Mouse (Mus musculus) urinary bladder, adult 2 months (tissue): ENCODE results near the gene Rps8. TPM values are rescaled to one million over a fixed set of nuclear protein-coding genes. Genes with fewer than 3 reads are reported as not detected.

Source experiments
- DNase-seq: peaks from one replicate; pipeline ENCODE4 v3.0.0; 2022; ENCODE audit warnings: low spot score
- polyA plus RNA-seq: library from polyadenylated mRNA; depleted of rRNA; stranded (reverse); fragments of >200 nt; gene quantifications from 2 replicates; pipeline ENCODE4 v1.2.3, GENCODE M21; 2012

The Rps8 gene
- polyA plus RNA-seq, 1 experiment, result 1,373 TPM

DNA sequence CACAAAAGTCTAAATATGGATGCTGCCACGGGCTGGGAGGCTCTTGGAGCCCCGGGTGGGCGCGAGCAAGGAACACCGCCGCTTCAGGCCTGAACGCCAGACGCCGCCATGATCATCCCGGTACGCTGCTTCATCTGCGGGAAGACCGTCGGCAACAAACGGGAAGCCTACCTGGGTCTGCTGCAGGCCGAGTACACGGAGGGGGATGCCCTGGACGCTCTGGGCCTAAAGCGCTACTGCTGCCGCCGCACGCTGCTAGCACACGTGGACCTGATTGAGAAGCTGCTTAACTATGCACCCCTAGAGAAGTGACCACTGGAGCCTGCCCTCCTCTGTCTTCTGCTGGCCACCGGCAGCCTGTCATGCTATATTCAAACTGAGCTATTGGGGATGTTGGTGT, 7.2 kb downstream of the Rps8 start:
- no peak for DNase-seq

GRCm38 (mm10) chr4:117148047-117148713, 7.9 kb downstream of the Rps8 start:
- no peak for DNase-seq

DNA sequence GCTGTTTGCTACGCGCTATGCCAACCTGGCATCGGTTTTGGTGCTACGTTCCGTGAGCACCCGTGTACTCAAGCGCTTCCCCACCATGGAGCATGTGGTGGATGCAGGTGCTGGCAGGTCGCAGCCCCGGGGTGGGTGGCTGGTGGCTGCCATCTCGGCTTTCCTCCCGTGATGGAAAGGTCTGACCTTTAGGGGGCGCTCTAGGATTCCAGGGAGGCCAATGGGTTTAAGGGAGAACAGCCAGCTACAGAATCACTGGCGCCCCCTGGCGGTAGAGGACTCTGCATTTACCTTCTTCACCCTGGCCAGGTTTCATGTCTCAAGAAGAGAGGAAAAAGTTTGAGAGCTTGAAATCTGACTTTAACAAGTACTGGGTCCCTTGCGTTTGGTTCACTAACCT, 9.9 kb downstream of the Rps8 start:
- peak; percentile 84 for DNase-seq

- DNase-seq, result no peak
Measured at GRCm38 (mm10) chr4:117145248-117145647, 10.8 kb downstream of the Rps8 start.

DNA sequence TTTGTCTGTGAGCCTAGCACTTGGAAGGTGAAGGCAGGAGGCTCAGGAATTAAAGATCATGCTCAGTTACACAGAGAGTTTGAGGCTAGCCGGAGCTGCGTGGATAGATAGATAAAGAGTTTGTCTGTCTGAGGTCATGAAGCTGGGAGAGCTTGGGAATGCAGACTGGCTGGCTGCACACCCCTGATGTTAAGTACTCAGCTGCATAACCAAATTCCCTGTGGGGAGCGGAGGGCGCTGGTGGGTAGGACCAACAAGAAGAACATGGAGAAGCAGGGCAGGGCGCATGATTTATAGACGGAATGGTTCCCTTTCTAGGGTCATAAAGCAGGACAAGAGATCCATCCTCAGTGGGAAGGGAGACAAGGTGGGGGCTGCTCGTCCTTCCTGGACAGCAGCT, 13.0 kb downstream of the Rps8 start:
- DNase-seq, result no peak

- DNase-seq, result no peak
Measured at GRCm38 (mm10) chr4:117140613-117141012, 15.4 kb downstream of the Rps8 start.

- DNase-seq, result no peak
Measured at GRCm38 (mm10) chr4:117139217-117139612, 16.8 kb downstream of the Rps8 start.

GRCm38 (mm10) chr4:117138295-117139216, 17.5 kb downstream of the Rps8 start:
- DNase-seq, result no peak

- no peak for DNase-seq
Measured at GRCm38 (mm10) chr4:117136034-117136433, 20.0 kb downstream of the Rps8 start.

DNA sequence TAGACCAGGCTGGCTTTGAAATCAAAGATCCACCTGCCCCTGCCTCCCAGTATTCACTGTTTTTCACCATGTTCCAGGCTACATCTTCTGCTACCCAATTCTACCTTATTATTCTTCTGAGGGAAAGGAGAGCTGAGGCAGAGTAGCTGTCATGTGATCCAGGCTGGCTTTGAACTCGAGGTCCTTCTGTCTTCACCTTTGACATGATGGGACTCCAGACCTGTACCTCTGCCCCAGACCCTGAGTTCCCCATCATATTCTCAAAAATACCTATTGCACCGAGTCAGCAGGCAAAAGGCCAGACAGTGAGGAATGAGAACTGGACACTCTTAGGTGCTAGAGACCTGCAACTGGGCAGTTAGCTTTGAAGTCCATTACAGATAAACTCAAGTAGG, 21.4 kb downstream of the Rps8 start:
- DNase-seq, result no peak

- peak; percentile 90 for DNase-seq
Measured at GRCm38 (mm10) chr4:117133817-117134600, 22.0 kb downstream of the Rps8 start, which contains the start of gene Plk3. Gene Plk3, minus strand, starts transcription at chr4:117133963.

- no peak for DNase-seq
Measured at GRCm38 (mm10) chr4:117133366-117133796, 22.7 kb downstream of the Rps8 start.

DNA sequence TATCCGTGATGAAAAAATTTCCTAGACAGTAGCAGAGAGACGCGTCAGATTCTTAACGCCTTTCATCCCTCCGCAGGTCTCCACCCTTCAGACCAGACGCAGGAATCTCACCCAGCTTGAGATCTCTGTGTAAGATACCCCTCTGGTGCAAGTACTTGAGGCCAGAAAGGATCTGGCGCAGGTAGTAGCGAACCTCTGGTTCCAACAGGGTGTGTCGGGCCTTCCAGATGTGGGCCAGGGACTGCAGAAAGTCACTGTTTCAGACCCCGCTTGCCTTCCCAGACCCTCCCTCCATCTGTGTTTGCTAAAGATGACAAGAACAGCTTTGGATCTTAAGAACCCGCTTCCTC, 23.3 kb downstream of the Rps8 start:
- no peak for DNase-seq

GRCm38 (mm10) chr4:117131890-117132793, 23.9 kb downstream of the Rps8 start:
- no peak for DNase-seq

DNA sequence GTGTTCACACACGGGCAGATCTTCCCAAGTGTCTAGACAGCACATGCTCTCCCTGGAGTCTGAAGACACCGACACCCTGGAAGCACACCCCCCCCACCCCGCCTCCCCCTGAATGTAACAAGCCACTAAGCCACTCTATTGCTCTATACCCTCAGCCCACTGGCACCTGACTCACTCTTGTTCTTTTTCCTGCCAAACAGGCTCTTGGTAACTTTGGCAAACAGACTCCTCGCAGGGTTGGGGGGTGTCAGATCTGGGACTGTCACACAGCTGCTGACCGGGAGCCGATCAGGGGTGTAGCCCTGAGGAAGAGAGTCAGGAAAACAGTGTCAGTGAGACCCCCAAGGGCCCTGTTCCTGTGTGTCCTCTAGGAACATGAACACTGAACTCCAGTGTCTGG, 24.8 kb downstream of the Rps8 start:
- DNase-seq, result no peak

DNA sequence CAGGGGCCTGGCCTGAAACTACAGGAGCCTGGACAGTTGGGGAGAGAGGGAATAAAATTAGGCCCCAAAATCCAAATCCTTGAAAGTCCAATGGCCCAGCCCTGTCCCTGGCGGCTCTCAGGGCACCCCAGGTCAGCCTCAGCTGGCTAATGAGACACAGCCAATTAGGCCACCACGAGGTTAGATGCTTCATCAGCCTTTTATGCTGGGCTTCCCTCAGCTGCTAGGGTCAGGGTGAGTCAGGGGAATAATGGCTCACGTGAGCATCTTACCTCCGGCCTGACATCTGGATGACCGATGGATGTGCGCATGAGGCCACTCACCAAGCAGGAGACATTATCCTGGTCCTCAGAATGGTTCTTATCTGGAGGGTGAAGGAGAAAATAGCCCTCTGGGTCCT, 25.3 kb downstream of the Rps8 start:
- DNase-seq, result no peak

DNA sequence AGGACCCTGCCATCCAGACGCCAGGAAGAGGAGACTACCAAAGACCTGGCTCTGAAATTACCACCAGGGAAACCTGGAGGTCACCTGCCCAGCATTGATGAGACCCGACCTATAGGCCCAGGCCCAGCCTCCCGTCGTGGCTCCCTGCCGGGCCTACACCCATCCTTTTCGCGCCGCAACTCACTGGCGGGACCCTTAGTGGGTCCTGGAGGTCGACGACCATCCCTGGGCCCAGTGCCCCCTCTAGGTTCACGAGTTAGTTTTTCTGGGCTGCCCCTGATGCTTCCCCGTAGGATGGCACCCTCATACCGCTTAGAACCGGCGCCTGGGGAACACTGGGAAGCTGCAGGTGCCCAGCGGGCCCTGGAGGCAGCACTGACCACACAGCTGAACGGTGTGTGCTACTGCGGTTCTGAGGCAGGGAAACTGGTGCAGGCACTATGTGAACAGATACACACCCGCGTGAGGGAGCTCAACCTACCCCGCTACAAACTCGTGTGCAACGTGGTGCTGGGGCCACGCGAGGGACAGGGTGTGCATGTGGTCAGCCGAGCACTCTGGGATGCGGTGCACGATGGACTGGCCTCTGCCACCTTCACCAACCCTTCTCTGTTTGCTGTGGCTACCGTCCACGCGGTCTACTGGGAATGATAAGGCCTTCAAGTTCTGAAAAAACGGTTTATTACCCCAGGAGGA, 27.9 kb downstream of the Rps8 start:
- no peak for DNase-seq

DNA sequence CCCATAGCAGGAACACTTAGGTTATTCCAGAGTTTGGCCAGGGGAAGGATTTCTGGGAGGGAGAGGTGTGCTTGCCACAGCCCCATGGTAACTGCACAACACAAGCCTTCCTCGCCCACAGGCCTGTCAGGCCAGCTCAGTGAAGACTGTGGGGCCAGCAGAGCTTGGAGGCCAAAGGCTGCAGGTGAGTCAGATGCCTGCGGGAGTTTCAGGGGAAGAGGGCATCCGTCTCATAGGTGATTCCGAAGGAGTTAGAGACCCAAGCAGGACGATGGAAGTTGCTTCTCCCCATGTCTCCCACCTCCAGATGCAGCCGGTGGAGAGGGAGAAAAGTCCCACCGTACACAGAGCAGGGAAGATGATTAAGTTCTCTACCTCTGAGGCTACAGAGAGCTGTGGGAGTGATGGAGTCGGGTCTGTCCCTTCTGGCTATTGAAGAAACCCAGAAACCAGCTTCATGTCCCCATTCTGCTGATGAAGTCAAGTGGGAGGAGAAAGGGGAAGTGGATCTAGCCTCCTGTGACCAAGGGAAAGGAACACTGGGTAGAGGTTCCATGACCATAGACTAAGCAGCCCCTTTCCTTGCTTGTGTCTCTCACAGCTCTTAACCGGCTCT, 29.3 kb downstream of the Rps8 start, which contains the start of gene Tctex1d4:
Tctex1d4 (plus strand) TSS at position 120 of the 616 bp plus-strand sequence.
- DNase-seq, result no peak

- DNase-seq, result no peak
Measured at GRCm38 (mm10) chr4:117125910-117126674, 30.0 kb downstream of the Rps8 start.
